Mouse (Mus musculus) ZHBTc4 (cell line): ENCODE results near the gene Olfr765.
"Not testable (repeated sequence)": the region's sequence is repeated elsewhere in the genome, so short reads cannot be mapped to it uniquely, and the experiment has no call there.

Experiments used
- DNase-seq: peaks from one replicate; pipeline ENCODE4 v3.0.0-alpha.2; 2011; ENCODE audit warnings: low read depth, low spot score

The Olfr765 gene

DNA sequence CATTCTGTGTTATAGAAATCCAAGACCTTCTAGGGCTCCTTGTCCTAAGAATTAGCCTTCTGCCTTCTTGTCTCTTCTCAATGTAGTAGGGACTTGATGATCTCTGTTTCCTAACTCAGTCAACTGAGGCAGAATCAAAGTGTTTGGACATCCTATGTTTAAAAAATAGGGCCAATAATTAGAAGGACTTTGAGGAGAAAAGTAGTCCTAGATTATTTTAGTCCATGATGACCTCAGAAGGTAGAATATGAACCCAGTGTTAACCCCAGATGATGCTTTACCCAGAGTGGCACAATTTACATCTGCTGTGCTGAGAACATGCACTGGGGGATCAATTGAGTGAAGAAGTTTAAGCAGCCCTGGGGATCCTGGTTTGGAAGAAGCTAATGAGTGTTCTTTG is at the start of gene Olfr765:
TSS of gene Olfr765 (minus strand) at position 101 of the 400 bp plus-strand sequence.
- not testable (repeated sequence) for DNase-seq

DNA sequence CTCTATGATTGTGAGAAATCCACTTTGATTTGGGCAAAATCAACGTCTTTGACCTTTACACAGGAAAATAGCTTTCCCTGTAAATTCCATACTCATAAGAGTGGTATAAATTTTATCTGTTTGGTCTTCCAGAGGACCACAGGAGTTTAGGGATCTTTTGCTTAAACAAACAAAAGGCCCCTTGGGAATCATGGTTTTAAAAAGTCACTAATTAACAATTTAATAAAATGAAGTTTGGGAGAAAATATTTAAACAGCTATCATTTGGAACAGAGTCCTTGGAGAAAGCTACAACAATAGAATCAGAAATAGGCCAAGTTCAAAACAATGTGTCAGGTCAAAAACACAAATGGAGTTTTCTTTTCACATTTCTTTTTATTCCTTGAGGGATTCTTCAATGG is 49.5 kb upstream of the Olfr765 start, which contains the start of gene Olfr768:
TSS of gene Olfr768 (minus strand) at position 101 of the 400 bp plus-strand sequence.
- no peak for DNase-seq

DNA sequence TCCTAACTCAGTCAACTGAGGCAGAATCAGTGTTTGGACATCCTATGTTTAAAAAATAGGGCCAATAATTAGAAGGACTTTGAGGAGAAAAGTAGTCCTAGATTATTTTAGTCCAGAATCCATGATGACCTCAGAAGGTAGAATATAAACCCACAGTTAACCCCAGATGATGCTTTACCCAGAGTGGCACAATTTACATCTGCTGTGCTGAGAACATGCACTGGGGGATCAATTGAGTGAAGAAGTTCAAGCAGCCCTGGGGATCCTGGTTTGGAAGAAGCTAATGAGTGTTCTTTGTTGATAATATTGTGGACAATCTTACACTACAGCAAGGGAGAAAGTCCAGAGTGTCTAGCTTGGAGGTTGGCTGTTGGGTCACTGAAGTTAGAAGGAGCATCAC is 33.0 kb upstream of the Olfr765 start, which contains the start of gene Olfr767:
TSS of gene Olfr767 (minus strand) at position 101 of the 400 bp plus-strand sequence.
- DNase-seq, result not testable (repeated sequence)

DNA sequence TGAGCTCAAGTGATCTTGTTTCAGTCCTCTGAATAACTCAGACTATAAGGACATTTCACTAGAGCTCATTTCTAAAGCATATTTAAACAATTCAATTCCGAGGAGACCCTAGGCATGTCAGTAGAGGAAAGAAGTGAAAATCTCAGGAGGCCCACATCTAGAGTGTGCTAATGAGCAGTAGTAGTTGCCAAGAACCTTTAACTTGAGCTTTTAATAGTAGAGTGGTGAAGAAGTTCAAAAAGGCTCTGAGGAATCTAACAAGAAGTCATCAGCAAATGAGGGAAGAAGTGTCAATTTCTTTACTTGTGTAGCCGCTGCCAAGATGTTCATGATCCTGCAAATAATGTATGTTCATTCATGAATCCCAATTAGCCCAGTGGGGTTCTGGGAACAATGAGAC is 19.1 kb upstream of the Olfr765 start, which contains the start of gene Olfr766-ps1:
TSS of gene Olfr766-ps1 (minus strand) at position 101 of the 400 bp plus-strand sequence.
- DNase-seq, result no peak

GRCm38 (mm10) chr10:129039796-129040195 is 10.0 kb downstream of the Olfr765 start, which contains the start of gene Olfr764-ps1:
Olfr764-ps1 (minus strand) TSS chr10:129039896.
- no peak for DNase-seq

DNA sequence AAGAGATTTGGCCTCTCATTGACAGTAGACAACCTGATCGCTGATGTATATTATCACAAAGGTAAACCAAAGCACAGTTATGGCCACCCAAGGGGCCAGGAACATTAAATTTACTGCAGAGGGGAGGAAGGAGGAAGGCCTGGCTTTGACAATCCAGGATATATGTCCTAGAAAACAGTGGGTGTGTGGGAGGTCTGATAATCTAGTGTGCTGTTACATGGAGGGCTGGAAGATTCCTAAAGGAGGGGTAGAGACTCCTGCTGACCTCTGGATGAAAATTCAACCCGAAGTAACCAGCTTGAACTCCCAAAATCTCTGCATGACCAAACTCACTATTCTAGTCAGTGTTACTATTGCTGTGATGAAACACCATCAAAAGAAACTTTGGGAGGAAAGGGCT is 21.5 kb downstream of the Olfr765 start:
- no peak for DNase-seq

GRCm38 (mm10) chr10:129026018-129026662 is 23.7 kb downstream of the Olfr765 start:
- DNase-seq, result peak; percentile 68

GRCm38 (mm10) chr10:129023319-129023718 is 26.5 kb downstream of the Olfr765 start:
- DNase-seq, result no peak

DNA sequence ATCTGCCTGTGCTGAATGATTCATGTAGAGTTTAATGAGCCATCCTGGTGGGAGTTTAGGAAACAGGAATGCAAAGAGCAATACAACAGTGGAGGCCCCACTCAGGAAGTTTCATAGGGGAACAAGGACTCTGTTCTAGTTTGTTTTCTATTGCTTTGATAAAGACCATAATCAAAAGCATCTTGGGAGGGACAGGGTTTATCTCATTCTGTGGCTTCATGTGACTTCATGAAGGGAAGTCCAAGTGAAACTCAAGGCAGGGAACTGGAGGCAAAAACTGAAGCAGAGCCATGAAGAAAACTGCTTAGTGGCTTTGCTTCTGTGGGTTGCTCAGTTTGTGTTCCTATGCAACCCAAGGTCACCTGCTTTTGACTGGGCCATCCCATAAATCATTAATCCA is 35.3 kb downstream of the Olfr765 start:
- DNase-seq, result no peak

DNA sequence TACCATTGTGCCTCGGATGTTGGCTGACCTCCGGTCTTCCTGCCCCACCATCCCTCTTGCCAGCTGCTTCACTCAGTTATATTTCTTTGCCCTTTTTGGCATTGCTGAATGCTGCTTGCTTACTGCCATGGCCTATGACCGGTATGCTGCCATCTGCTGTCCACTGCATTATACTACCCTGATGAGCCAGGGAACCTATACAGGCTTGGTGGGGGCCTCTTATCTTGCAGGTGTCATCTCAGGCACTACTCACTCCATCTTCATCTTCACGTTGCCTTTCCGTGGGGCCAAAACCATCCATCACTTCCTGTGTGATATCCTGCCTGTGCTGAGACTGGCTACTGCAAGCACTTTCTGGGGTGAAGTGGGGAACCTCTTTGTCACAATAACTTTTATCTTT is 38.3 kb downstream of the Olfr765 start:
- DNase-seq, result not testable (repeated sequence)

DNA sequence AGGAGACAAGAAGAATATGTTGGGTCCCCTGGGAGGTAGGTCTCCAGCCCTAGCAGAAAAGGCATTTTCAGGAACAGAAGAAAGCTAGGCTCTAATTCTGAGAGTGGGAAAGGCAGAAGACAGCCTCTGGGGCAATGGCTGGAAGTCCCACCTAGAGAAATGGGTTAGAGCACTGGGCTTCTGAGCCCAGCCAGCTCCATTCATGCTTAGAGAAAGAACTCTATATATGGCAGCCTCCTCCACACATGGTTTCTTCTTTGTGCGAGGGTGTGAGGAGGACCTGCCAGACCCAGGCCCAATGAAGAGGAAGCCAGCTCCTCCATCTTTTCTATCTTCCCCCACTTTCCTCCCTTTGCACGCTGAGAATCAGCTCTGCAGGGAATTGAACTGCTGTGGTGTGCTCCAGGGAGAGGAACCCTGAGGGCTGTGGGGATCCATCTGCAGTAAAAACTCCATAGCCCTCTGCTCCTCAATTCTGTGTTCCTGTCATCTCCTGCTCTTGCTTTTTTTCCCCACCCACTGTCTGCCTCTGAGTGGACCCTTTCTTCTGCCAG is 39.4 kb downstream of the Olfr765 start, which contains the start of gene Olfr763:
TSS of gene Olfr763 (plus strand) at position 504 of the 554 bp plus-strand sequence.
- no peak for DNase-seq

GRCm38 (mm10) chr10:129004032-129004920 is 45.5 kb downstream of the Olfr765 start:
- no peak for DNase-seq

GRCm38 (mm10) chr10:128996523-128997040 is 53.2 kb downstream of the Olfr765 start:
- no peak for DNase-seq

- no peak for DNase-seq
These were observed 54.0 kb downstream of the Olfr765 start for GRCm38 (mm10) chr10:128995796-128996195.
